Mouse (Mus musculus) layer of hippocampus, adult 9-10 months (tissue): ENCODE measurements at regions not wholly inside any gene's neighbourhood (a gene's known extent, or its start where the extent isn't known, plus 50 kb on each side); places are given as distances from the start of the nearest gene placed in this dataset.

Experiments
- DNase-seq: peaks from one replicate; pipeline ENCODE4 v3.0.0; 2022; ENCODE audit warnings: low spot score

- no peak for DNase-seq
Measured at GRCm38 (mm10) chr1:88964045-88964747, 106.0 kb upstream of the Sh3bp4 start.

- DNase-seq: no peak
Measured at GRCm38 (mm10) chr1:88966416-88966815, 103.8 kb upstream of the Sh3bp4 start.

- DNase-seq: no peak
Measured at GRCm38 (mm10) chr1:88968142-88968541, 102.1 kb upstream of the Sh3bp4 start.

- DNase-seq: no peak
Measured at GRCm38 (mm10) chr1:88969016-88969415, 101.2 kb upstream of the Sh3bp4 start.

GRCm38 (mm10) chr1:88969630-88970029 is 100.6 kb upstream of the Sh3bp4 start:
- no peak for DNase-seq

GRCm38 (mm10) chr1:88976101-88976500 is 94.1 kb upstream of the Sh3bp4 start:
- no peak for DNase-seq

GRCm38 (mm10) chr1:88988011-88988695 is 82.1 kb upstream of the Sh3bp4 start:
- DNase-seq: no peak

- no peak for DNase-seq
Measured at GRCm38 (mm10) chr1:88994588-88995331, 75.5 kb upstream of the Sh3bp4 start.

- DNase-seq: no peak
Measured at GRCm38 (mm10) chr1:88995945-88996344, 74.3 kb upstream of the Sh3bp4 start.

GRCm38 (mm10) chr1:88996657-88997056 is 73.6 kb upstream of the Sh3bp4 start:
- DNase-seq: no peak

- no peak for DNase-seq
Measured at GRCm38 (mm10) chr1:88997847-88998246, 72.4 kb upstream of the Sh3bp4 start.

- DNase-seq: no peak
Measured at GRCm38 (mm10) chr1:89002326-89002725, 67.9 kb upstream of the Sh3bp4 start.

GRCm38 (mm10) chr1:89003752-89004151 is 66.5 kb upstream of the Sh3bp4 start:
- DNase-seq: no peak

GRCm38 (mm10) chr1:89007476-89007875 is 62.7 kb upstream of the Sh3bp4 start:
- DNase-seq: no peak

GRCm38 (mm10) chr1:89010170-89010569 is 60.0 kb upstream of the Sh3bp4 start:
- no peak for DNase-seq

- no peak for DNase-seq
Measured at GRCm38 (mm10) chr1:89011454-89011853, 58.8 kb upstream of the Sh3bp4 start.

- DNase-seq: no peak
Measured at GRCm38 (mm10) chr1:89015385-89015784, 54.8 kb upstream of the Sh3bp4 start.

- DNase-seq: no peak
Measured at GRCm38 (mm10) chr1:89015845-89016244, 54.4 kb upstream of the Sh3bp4 start.

GRCm38 (mm10) chr1:89019778-89020373 is 50.3 kb upstream of the Sh3bp4 start:
- no peak for DNase-seq
